Mouse (Mus musculus) adrenal gland, adult 18-20 months (tissue): Measurements from ENCODE around the gene Bid. TPM values are rescaled to one million over a fixed set of nuclear protein-coding genes. Genes with fewer than 3 reads are reported as not detected.
"Not testable (repeated sequence)": the region's sequence is repeated elsewhere in the genome, so short reads cannot be mapped to it uniquely, and the experiment has no call there.

Experiments
- DNase-seq, 2 experiments: peaks; one replicate each; pipeline ENCODE4 v3.0.0; 2021 to 2022; ENCODE audit warnings: low spot score in 2 of 2
- total RNA-seq, 2 experiments: library from RNA; stranded (reverse); gene quantifications; 1 replicate in 1 of 2; 2 replicates in 1 of 2; pipeline ENCODE4 v1.2.3; 2021

Gene Bid
- total RNA-seq, 2 experiments from 2014 or later, result 4.5 to 4.8 TPM

DNA sequence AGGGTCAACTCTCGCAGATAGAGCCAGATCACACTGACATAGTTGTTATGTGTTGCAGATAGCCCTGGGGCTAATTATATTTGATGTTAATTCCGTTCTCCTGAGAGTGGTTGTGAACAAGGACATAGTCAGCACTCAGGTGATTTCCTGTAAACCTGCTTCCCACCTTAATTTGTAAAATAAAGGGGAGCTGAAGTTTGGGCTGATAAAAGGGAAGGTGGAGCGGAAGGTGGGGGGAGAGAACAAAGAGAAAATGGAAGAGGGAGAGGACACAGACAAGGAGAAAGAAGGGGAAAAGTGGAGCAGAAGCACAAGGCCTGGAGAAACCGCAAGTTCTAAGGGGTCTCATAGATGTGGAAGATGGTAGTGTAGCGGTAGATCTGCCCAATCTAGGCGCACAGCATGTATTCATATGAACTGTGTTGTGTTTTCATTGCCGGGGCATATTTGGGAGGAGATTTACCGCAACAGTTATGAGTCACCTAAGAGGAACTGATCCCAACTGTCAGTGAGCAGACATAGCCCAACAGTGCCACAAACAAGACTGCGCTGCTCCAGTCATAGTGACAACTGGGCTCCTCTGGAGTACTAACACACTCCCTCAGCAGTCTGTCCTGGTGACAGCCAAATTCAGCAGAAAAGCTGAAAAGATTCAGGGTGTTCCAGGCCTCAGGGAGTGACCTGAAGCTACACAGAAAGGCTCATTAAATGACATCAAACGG lies 8.6 kb downstream of the Bid start:
- DNase-seq, result not testable (repeated sequence)

DNA sequence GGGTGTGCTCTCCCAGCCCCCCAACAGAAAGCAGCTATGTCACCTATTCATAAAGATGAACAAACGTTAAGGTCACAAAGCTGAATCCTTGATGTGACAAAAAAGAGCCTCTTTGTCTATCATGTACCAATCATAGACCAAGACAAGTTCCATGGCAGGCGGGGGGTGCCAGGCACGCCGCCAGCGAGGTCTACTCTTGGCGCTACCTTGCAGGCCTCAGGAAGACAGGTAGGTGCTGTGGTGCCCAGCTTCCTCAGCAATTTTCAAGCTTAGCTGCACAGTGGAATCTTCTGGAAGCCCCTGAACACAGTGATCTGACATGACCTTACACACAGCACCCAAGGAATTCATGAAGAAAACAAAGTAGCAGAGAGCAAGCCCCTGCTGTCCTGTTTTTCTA lies 10.1 kb downstream of the Bid start:
- no peak for DNase-seq

DNA sequence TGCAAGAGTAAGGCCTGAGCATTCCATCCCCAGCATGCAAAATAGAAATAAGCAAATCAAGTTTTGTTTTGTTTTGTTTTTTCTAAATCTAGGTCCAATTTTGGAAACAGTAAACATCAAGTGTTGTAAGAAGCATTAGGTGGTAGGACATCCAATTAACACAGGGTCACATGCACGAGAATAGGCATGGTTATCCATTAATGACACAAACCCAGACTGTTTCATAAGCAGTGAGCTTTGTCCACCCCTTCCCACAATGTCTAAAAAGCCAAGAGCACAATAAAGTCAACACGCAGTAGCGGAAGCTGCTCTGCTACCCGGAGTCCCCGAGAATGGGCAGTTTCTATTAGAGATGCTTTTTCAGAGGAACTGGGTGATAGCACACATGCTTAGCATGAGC lies 11.5 kb downstream of the Bid start:
- no peak for DNase-seq

DNA sequence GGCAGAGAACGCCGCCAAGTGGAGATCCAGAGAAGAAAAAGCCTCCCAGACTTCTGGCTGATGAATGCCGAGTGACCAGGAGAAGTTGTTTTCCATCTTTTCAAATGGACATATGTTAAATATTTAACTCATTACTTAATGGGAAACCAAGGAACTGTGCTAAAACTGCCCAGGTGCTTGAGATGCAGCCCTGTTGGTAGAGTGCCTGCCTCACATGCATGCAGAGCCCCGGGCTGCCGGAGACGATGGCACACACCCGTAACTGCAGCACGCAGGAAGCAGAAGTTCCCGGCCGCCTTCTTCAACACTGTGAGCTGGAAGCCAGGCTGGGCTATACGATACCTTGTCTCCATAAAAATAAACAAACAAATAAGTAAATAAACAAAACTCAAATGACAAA lies 12.7 kb downstream of the Bid start:
- DNase-seq, result no peak

DNA sequence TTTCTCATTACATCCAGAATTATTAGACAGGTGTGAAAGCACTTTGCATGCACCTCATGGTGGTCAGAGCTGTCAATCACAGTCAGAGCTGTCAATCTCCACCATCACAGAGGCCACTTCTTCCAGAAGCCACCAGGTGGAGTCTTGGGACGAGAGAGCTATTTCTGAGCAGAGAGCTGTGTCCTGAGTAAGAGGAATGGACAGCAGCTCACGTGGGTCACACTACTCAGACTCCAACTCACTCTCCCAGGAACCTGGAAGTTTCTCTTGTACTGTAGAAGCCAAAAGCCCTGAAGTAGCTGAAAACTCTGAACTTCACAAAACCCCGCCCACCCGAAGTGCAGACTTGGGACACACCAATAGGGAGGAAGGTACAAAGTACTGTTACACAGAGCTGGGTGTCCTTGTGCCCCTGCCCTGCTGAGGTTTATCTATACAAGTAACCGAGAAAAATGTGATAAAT lies 13.2 kb downstream of the Bid start:
- no peak for DNase-seq

DNA sequence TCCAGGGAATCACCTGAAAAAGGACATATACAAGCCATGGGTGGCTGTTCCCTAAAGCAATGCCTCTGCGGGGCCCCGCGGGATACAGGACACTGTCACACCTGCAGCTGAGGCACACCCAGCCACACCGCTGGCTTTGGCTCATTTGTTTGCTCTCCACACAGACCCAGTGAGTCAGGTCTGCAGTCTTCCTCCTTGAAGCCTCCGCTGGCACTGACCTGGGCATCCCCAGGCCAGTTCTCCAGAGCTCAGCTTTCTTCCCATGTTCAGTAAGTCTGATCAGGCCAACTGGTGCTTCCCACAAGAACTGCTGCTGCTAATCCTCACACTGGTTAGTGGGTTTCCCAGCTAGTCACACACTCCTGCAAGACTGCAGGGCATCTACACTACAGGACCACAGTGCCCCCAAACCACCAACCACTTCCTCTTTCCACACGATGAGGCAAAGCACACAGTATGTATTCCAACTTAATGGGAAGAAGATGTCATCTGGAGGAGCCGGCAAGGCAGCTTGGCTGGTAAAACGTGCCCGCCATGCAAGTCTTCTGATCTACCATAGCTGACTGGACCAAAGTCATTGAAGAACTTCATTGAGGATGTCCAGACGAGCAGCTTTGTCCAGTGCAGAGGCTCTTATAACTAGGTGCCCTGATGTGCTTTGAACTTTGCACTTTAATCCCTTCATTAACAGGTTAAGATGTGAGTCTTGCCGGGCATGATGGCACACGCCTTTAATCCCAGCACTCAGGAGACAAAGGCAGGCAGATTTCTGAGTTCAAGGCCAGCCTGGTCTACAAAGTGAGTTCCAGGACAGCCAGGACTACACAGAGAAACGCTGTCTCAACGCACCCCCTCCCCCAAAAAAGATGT lies 14.6 kb downstream of the Bid start:
- no peak for DNase-seq

DNA sequence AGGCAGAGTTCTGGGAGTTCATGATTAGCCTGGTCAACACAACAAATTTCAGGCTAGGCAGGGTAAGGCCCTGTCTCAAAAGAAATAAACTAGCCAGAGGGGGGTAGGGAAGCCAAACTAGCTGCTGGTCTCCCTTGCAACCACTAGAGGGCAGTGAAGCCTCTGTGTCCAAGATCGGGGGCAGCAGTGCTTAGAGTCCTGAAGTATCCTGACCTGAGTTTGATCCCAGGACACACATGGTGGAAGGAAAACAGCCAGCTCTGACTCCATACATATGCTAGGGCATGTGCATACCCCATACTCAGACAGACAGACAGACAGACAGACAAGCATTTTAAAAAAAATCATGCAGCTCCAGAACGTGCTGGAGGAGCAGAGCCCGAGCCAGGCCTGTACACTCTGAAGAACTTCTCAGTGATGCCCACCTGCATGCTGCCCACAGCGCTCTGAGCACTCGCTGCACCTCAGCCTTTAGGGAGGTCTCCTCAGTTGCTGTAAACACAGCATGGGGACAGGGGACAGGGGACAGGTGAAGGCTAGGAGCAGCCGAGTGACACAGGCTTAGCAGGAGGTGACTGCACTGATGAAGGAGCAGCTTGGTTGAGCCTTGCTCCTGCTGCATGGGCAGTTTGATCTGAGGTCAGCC lies 18.3 kb downstream of the Bid start:
- peak in 1 of 2 experiments; percentile 22 for DNase-seq

DNA sequence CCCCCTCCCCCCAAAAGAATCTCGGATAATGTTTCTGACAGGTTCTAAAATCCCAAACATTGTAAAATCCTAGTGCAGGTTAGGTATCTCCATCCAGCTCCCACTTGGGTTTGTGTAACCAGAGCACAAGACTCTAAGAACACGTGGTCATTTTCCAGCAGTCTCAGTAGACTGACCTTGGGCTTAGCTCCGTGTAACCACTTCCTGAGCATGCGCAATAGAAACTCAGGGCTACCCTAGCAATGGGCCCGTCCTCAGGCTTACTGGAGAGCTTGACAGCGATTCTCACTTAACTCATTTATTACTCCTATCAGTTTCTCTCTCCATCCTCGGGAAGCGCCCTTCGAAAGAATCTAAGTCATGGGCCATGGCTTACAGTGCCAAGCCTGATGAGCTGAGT lies 22.1 kb downstream of the Bid start:
- no peak for DNase-seq

DNA sequence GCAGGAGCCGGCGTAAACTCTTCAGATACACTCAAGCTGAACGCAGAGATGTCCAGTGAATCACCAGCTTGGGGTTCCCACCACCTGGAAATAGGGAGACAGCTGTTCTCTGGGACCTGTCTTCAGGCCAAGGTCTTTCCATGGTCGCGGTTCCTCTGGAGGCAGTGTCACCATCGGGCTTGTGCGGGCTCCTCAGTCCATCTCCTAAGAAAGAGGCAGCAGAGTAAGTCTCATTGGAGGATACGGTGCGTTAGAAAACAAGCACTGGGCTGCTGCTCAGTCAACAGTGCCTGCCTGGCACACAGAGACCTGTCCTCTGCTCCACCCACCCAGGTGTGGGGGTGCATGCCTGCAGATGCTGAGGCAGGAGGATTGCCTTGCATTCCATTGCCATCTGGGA lies 22.6 kb downstream of the Bid start:
- no peak for DNase-seq

DNA sequence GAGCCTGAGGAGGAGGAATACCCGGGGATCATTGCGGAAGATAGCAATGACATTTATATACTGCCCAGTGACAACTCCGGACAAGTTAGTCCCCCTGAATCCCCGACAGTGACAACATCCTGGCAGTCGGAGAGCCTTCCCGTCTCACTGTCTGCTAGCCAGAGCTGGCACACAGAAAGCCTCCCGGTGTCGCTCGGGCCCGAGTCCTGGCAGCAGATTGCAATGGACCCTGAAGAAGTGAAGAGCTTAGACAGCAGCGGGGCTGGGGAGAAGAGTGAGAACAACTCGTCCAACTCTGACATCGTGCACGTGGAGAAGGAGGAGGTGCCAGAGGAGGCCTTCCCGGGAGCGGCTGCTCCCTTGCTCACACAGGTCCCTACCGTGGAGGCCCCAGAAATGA lies 30.0 kb downstream of the Bid start:
- DNase-seq, result no peak

DNA sequence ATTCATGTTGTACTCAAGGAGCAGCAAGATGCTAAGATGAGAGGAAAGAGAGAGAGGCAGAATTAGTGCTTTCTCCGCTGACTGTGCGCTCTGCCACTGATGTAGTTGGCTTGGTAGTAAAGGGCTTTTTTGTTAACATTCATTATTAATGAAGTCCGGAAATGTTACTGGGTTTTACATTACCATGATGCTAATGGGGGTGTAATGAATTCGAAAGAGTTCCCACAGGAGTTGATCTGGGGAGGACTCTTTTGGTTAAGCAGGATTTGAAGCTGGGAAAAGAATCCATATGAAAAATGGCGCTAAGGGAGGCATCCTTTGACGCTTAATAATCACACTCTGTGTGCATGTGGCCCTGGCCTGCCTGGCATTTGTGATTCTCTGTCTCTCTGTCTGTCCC lies 32.2 kb downstream of the Bid start:
- no peak for DNase-seq

DNA sequence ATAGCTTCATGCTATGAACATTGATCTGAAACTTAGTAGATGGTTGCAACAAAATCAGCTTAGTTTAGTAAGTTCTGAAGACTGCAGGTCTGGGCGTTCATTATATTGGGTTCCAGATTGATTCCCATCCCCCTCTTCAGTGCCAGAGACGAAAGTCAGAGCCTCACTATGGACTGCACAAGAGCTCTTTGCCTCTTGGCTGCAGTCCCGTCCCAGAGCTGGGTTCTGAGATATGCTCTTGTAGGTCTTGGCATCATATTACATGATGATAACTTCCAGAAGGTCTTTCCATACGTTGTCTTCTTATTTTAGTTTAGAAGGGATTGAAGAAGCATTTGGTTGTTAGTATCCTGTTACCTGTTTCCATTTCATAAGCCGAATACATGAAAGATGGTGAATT lies 37.6 kb downstream of the Bid start:
- DNase-seq, result no peak

DNA sequence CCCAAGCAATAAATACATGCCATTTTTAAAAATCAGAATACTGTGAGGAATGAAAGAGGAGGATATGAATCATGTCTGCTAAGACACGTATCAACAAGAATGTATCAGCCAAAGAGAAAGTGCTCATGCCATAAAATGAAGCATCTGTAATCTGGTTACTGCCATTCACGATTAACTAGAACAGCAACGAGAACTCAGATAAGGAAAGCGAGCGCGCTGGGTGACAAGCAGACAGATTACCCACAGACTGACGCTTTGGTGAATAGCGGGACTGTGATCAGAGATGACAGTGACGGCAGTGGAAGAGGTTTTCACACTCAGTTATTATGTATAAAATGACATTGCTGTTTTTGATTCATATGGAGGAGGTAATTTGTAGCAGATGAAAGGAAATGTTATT lies 42.8 kb downstream of the Bid start:
- no peak for DNase-seq

DNA sequence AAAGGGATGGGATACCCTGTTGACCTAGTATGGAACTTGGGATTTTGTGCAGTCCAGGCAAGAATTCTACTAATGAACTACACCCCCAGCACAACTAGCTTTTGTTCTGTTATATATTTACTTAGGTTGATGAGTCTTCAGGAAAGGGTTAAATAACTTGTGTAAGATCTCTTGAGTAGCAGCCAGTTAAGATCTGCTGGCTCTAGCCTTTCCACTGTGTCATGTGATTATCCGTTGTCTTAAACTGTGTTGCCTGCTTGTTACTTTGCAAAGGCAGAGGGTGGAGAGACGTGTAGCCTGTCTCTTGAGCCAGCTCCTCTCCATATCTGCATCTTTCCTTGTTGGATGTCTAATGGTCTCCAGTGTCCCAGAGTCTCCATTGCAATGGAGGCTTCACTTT lies 45.4 kb downstream of the Bid start:
- no peak for DNase-seq

DNA sequence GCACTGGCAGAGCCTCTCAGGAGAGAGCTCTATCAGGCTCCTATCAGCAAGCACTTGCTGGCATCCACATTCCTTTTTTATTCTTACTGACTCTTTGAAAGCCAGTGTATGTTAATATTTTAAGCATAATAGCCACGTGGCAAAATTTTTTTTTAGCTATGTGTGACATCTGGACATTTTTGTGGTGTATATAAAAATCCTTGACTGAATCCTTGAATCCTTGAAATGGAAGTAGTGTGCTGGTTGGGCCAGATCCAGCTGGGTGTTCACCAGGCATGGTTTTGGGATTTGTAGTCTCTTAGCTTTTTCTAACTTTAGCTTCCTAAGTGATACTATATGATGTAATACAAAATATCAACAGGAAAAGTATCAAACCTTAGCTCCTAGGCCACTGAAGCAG lies 47.8 kb downstream of the Bid start:
- DNase-seq, result no peak

DNA sequence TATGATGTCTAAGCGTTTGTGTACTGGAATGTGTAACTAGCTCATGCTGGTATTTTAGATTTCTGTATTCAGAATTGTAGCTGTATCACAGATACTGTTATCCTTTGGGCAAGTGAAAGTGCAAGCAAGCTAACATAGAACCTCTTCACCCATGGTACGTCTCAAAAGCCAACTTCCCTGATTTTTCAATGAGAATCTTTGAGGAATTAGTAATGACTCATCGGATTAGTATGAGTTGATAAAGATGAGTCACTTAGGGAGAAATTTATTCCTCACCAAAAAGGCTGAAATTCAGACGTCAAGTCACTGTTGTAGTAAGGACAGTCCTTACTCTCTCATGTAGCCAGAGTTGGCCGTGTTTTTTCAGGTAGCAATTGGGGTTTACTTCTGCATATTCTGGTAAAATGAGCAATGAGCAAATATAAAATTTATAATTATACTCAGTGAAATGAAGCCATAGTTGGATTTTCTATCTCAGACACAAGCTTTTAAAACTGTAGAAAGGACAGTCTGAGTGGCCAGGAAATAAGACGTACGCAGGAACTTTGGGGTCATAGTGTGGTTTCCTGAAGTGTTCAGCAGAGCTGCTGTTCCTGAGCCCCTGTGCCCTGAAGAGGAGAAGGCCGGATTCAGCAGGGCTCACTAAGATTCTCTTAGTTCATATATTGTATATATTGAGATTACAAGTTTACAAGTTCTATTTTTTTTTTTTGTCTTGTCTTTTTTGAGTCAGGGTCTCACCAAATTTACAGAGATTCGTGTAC lies 50.4 kb downstream of the Bid start:
- DNase-seq, result no peak

DNA sequence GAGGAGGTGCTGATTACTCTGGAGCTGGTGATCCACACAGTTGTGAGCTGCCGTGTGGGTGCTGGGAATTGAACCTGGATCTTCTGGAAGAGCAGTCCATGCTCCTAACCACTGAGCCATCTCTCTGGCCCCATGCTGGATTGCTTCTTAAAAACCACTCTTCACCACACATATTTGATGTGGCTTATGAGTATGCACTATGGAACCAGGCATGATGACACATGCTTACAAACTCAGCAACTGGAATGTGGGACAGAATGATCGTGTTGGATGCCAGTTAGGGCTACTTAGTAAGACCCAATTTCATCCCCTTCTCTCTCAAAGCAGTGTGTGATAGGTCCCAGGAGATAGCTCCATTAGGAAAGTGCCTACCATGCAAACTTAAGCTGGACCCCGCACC lies 56.6 kb downstream of the Bid start:
- no peak for DNase-seq

DNA sequence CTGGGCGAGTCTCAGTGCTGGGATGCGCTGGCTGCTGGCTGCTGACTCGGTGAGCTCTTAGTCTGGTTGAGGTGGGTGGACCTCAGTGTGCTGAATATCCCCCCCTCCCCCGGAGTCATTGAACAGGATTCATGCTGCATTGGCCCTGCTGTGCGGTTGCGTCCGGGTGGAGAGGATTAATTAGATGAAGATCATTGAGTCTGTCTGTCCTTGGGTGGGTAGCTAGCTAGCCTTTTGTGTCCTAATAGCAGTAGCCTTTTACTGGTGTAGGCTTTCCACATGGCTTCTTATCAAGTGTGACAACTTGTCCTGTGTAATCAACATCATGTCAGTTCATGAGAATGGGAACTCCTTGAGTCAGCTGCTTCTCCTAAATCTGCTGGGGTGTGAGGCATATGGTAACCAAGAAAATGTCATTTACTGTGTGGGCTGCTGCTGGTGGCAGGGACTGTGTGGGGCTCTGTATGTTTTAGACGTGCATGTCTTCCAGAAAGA lies 58.4 kb downstream of the Bid start:
- DNase-seq, result no peak

DNA sequence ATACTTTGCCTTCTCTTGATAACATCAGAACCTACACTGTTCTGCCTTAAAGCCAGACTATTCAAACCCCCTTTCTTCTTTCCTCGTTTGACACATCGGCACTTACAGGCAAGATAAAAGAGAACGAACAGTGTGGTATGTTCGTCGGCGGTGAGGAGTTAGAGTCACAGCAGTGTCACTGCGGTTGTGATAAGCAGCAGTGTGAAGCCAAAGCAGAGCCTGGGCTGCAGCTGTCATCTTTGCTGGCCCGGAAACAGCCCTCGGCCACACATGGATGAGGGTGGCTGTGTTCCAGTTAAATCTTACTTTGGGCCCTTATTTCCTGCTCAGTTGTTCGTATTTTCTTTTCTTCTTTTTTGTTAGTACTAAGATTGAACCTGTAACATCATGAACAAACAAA lies 62.2 kb downstream of the Bid start:
- no peak for DNase-seq

DNA sequence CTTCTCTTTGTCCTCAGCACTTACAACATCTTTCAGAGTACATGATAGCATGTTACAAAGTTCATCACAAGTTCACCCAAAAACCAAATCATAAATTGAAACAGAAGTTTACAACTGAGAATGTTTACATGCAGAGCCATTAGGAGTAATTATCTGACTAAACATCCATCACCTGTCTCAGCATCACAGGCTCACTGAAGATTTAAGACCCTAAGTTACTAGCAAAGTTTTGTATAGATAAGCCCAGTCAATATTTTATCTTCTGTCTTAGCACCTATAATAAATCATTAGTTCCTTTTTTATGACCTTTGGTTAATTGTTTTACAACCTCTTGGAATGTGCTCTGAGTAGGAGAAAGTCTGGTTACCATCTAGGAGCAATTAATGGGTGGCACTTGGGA lies 65.9 kb downstream of the Bid start:
- not testable (repeated sequence) for DNase-seq
